17 mouse cellular contexts compared by ENCODE assay signal in genomic region chr2:70178241-70178640, GRCm38 (mm10).
A peak's percentile ranks its signal among the peaks of the same experiment; 100 is the strongest.
DNase-seq lines count a peak whose midpoint lies in the region; ATAC-seq and TF ChIP-seq lines count a peak whose summit lies in the region.
"Had no signal": no experiment of that assay in that cellular context is flagged by ENCODE, and none has a peak within 500 bp of the region (broad histone marks: within the 10 kb centered on the region; RNA-seq: fewer than 3 reads in every experiment).

No protein-coding gene starts in this region.

- no peak overlapping the region for H3K4me2 ChIP-seq in forebrain, embryonic 14.5 days (ENCODE audit: low read length)
- no peak overlapping the region for H3K4me2 ChIP-seq in hindbrain, embryonic 12.5 days (replicated peaks)
- no peak overlapping the region for H3K4me2 ChIP-seq in midbrain, postnatal 0 days (ENCODE audit: low read depth, low read length, poor library complexity, severe bottlenecking)
- H3K4me2 ChIP-seq in stomach, postnatal 0 days (replicated peaks; ENCODE audit: low read depth), result no peak overlapping the region
- H3K4me2 ChIP-seq: heart, embryonic 11.5 days; liver, embryonic 11.5 days had no signal

- H3K4me3 ChIP-seq in forebrain, embryonic 14.5 days (ENCODE audit: low read depth, low read length), result no peak overlapping the region
- no peak overlapping the region for H3K4me3 ChIP-seq in forebrain, embryonic 10.5 days
- no peak overlapping the region for H3K4me3 ChIP-seq in hindbrain, embryonic 12.5 days
- no peak overlapping the region for H3K4me3 ChIP-seq in midbrain, postnatal 0 days (ENCODE audit: low read depth, low read length)
- H3K4me3 ChIP-seq in stomach, postnatal 0 days (ENCODE audit: low read depth, low read length), result no peak overlapping the region

- H3K27ac ChIP-seq in forebrain, embryonic 14.5 days (ENCODE audit: low read depth, low read length), result no peak overlapping the region
- no peak overlapping the region for H3K27ac ChIP-seq in forebrain, embryonic 10.5 days
- peak overlapping the region; percentile 76 for H3K27ac ChIP-seq in hindbrain, embryonic 12.5 days
- H3K27ac ChIP-seq in midbrain, postnatal 0 days (ENCODE audit: low read depth, low read length), result 0 out of 2 replicates have a peak overlapping the region, but pooled peaks have one; percentile 26
- no peak overlapping the region for H3K27ac ChIP-seq in stomach, postnatal 0 days (replicated peaks)

- no peak for TF ChIP-seq EP300 in stomach, postnatal 0 days (optimal IDR thresholded peaks at IDR 0.05)

- DNase-seq in forebrain, embryonic 14.5 days (ENCODE audit: low spot score), result peak; percentile 25
- no peak for DNase-seq in forebrain, embryonic 10.5 days (ENCODE audit: extremely low spot score, low spot score)
- DNase-seq in Muller cell, postnatal 12 days (ENCODE audit: inconsistent ontology term), result peak; percentile 78
- DNase-seq in midbrain, postnatal 0 days (ENCODE audit: low spot score), result no peak
- no peak for DNase-seq in layer of hippocampus, adult 9-11 months
- no peak for DNase-seq in stomach, postnatal 0 days (ENCODE audit: low spot score)
- DNase-seq: cerebellum, adult 8-10 months; heart, postnatal 10 days; kidney, adult 8-10 months; kidney, postnatal 36 days; lung, adult 18-20 months; lung, postnatal 14 days; thymus, postnatal 25 days had no signal

- TF ChIP-seq CTCF in midbrain, postnatal 0 days (IDR thresholded peaks at IDR 0.05), result no peak
- no peak for TF ChIP-seq CTCF in stomach, postnatal 0 days (IDR thresholded peaks at IDR 0.05; ENCODE audit: low read depth)

- no peaks in the 10 kb centered on the region for H3K9me3 ChIP-seq in forebrain, embryonic 14.5 days (replicated peaks; ENCODE audit: control insufficient read depth, low read length)
- peaks cover 6% of the 10 kb centered on the region; the same call in 1 of the 2 replicates for H3K9me3 ChIP-seq in forebrain, embryonic 10.5 days
- H3K9me3 ChIP-seq in hindbrain, embryonic 12.5 days (replicated peaks), result no peaks in the 10 kb centered on the region
- no peaks in the 10 kb centered on the region for H3K9me3 ChIP-seq in midbrain, postnatal 0 days (ENCODE audit: low read length)
- no peaks in the 10 kb centered on the region for H3K9me3 ChIP-seq in stomach, postnatal 0 days (ENCODE audit: control insufficient read depth, low read length)

- H3K36me3 ChIP-seq in forebrain, embryonic 14.5 days (ENCODE audit: control insufficient read depth, insufficient read depth, low read length), result no peaks in the 10 kb centered on the region
- no peaks in the 10 kb centered on the region for H3K36me3 ChIP-seq in forebrain, embryonic 10.5 days (replicated peaks)
- H3K36me3 ChIP-seq in hindbrain, embryonic 12.5 days, result no peaks in the 10 kb centered on the region
- no peaks in the 10 kb centered on the region for H3K36me3 ChIP-seq in midbrain, postnatal 0 days (ENCODE audit: insufficient read depth, low read length)
- H3K36me3 ChIP-seq in stomach, postnatal 0 days (ENCODE audit: control insufficient read depth, insufficient read depth, low read length), result no peaks in the 10 kb centered on the region

- peak; percentile 34; the same call in 1 of the 2 replicates for ATAC-seq in forebrain, embryonic 14.5 days
- 0 out of 2 replicates have a peak, but pooled peaks have one; percentile 14 for ATAC-seq in hindbrain, embryonic 12.5 days (ENCODE audit: low FRiP score)
- no peak for ATAC-seq in midbrain, postnatal 0 days (ENCODE audit: low FRiP score)
- ATAC-seq in stomach, postnatal 0 days (ENCODE audit: low FRiP score, low TSS enrichment), result no peak
- ATAC-seq: inflammation-experienced regulatory T-cells, adult 6 months had no signal

- H3K4me1 ChIP-seq in forebrain, embryonic 14.5 days (ENCODE audit: control insufficient read depth, insufficient read depth, low read length), result peaks cover 16% of the 10 kb centered on the region
- H3K4me1 ChIP-seq in forebrain, embryonic 10.5 days, result peaks cover 34% of the 10 kb centered on the region
- H3K4me1 ChIP-seq in hindbrain, embryonic 12.5 days, result peaks cover 16% of the 10 kb centered on the region
- H3K4me1 ChIP-seq in midbrain, postnatal 0 days (ENCODE audit: insufficient read depth, low read length), result peaks cover 6% of the 10 kb centered on the region; the same call in 1 of the 2 replicates
- no peaks in the 10 kb centered on the region for H3K4me1 ChIP-seq in stomach, postnatal 0 days (replicated peaks; ENCODE audit: control insufficient read depth, insufficient read depth)

- no peak overlapping the region for H3K9ac ChIP-seq in forebrain, embryonic 14.5 days (ENCODE audit: low read length)
- H3K9ac ChIP-seq in hindbrain, embryonic 12.5 days, result no peak overlapping the region
- H3K9ac ChIP-seq in midbrain, postnatal 0 days (replicated peaks; ENCODE audit: low read length, poor library complexity, severe bottlenecking), result no peak overlapping the region
- no peak overlapping the region for H3K9ac ChIP-seq in stomach, postnatal 0 days (ENCODE audit: low read length)

- no peaks in the 10 kb centered on the region for H3K27me3 ChIP-seq in forebrain, embryonic 14.5 days (replicated peaks; ENCODE audit: control insufficient read depth, insufficient read depth, low read length)
- peaks cover 21% of the 10 kb centered on the region for H3K27me3 ChIP-seq in forebrain, embryonic 10.5 days (ENCODE audit: poor library complexity, severe bottlenecking)
- H3K27me3 ChIP-seq in hindbrain, embryonic 12.5 days, result no peaks in the 10 kb centered on the region; the same call in 1 of the 2 replicates
- H3K27me3 ChIP-seq in midbrain, postnatal 0 days (ENCODE audit: insufficient read depth, low read length), result no peaks in the 10 kb centered on the region
- no peaks in the 10 kb centered on the region for H3K27me3 ChIP-seq in stomach, postnatal 0 days (ENCODE audit: control insufficient read depth, insufficient read depth, low read length)

Comparison
In these comparisons a context has a peak if more than half of its experiments do, and no peak if none do; other contexts are left out.
1. DNase-seq: peak in forebrain, embryonic 14.5 days (single experiment) and Muller cell, postnatal 12 days (single experiment); none in forebrain, embryonic 10.5 days (single experiment), midbrain, postnatal 0 days (single experiment), layer of hippocampus, adult 9-11 months (single experiment) and stomach, postnatal 0 days (single experiment).
2. ATAC-seq: peak in forebrain, embryonic 14.5 days (single experiment) and hindbrain, embryonic 12.5 days (single experiment); none in midbrain, postnatal 0 days (single experiment) and stomach, postnatal 0 days (single experiment).
3. H3K27ac ChIP-seq: peak in hindbrain, embryonic 12.5 days (single experiment) and midbrain, postnatal 0 days (single experiment); none in forebrain, embryonic 14.5 days (single experiment), forebrain, embryonic 10.5 days (single experiment) and stomach, postnatal 0 days (single experiment).